Mouse (Mus musculus) kidney, adult 18-20 months (tissue): ENCODE measurements at regions not wholly inside any gene's neighbourhood (a gene's known extent, or its start where the extent isn't known, plus 50 kb on each side); places are given as distances from the start of the nearest gene placed in this dataset.

Experiments
- DNase-seq: peaks from one replicate; pipeline ENCODE4 v3.0.0; 2021

- DNase-seq = no peak
These were observed 444.9 kb upstream of the Slc30a5 start for GRCm38 (mm10) chr13:101278127-101278526.

GRCm38 (mm10) chr13:101276766-101277165 lies 443.5 kb upstream of the Slc30a5 start:
- DNase-seq = peak; percentile 29

- peak; percentile 81 for DNase-seq
These were observed 441.4 kb upstream of the Slc30a5 start for GRCm38 (mm10) chr13:101274470-101275141.

- DNase-seq = no peak
These were observed 440.1 kb upstream of the Slc30a5 start for GRCm38 (mm10) chr13:101273321-101273720.

GRCm38 (mm10) chr13:101253698-101254468 lies 420.7 kb upstream of the Slc30a5 start:
- no peak for DNase-seq

GRCm38 (mm10) chr13:101249369-101249768 lies 416.1 kb upstream of the Slc30a5 start:
- DNase-seq = no peak

- DNase-seq = no peak
These were observed 411.1 kb upstream of the Slc30a5 start for GRCm38 (mm10) chr13:101244326-101244725.

GRCm38 (mm10) chr13:101238860-101239259 lies 405.6 kb upstream of the Slc30a5 start:
- no peak for DNase-seq

- no peak for DNase-seq
These were observed 403.8 kb upstream of the Slc30a5 start for GRCm38 (mm10) chr13:101237035-101237434.

GRCm38 (mm10) chr13:101235846-101236245 lies 402.6 kb upstream of the Slc30a5 start:
- DNase-seq = no peak

- DNase-seq = no peak
These were observed 401.9 kb upstream of the Slc30a5 start for GRCm38 (mm10) chr13:101235110-101235509.

GRCm38 (mm10) chr13:101234550-101234949 lies 401.3 kb upstream of the Slc30a5 start:
- DNase-seq = no peak

GRCm38 (mm10) chr13:101233843-101234281 lies 400.6 kb upstream of the Slc30a5 start:
- DNase-seq = peak; percentile 58

GRCm38 (mm10) chr13:101233181-101233842 lies 400.1 kb upstream of the Slc30a5 start:
- peak; percentile 7 for DNase-seq

GRCm38 (mm10) chr13:101229861-101230260 lies 396.6 kb upstream of the Slc30a5 start:
- DNase-seq = no peak

- DNase-seq = no peak
These were observed 392.1 kb upstream of the Slc30a5 start for GRCm38 (mm10) chr13:101225366-101225765.

GRCm38 (mm10) chr13:101221331-101222043 lies 388.3 kb upstream of the Slc30a5 start:
- DNase-seq = no peak

GRCm38 (mm10) chr13:101219568-101219967 lies 386.3 kb upstream of the Slc30a5 start:
- no peak for DNase-seq

- no peak for DNase-seq
These were observed 383.8 kb upstream of the Slc30a5 start for GRCm38 (mm10) chr13:101216897-101217480.

- DNase-seq = peak; percentile 52
These were observed 383.2 kb upstream of the Slc30a5 start for GRCm38 (mm10) chr13:101216421-101216820.

GRCm38 (mm10) chr13:101215792-101216221 lies 382.6 kb upstream of the Slc30a5 start:
- peak; percentile 47 for DNase-seq

- DNase-seq = no peak
These were observed 382.0 kb upstream of the Slc30a5 start for GRCm38 (mm10) chr13:101215131-101215641.
